Mouse (Mus musculus): ENCODE data around the gene Ccdc110.

Gene Ccdc110

DNA sequence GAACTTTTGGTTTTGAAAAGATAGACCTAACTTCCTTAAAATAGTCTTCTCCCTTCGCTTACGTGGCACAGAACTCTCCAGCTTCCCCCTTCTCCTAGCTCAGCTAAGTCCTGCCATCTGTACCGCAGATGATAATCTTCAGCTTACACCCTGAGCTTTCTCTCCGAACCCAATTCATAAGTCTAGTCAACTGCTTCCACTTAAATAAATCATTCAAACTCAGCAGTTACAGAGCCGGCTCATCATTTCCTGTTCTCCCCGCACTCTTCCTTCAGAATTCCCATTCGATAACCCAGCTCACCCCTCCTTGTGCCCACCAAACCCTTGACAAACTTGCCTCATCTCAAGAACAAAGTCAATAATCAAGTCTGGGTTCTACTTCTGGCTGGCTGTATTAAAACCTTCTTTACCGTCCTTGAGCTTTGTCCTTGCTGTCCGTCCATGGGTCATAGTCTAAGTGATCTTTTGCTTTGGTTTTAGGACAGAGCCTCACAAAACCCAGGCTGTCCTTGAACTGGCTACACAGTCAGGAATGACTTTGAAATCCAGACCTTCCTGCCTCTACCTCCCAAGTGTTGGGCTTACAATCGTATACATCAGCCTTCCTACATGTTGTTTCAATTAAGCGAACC is 41.5 kb downstream of the Ccdc110 start:
- DNase-seq (ENCODE audit: low read depth, low spot score): no peak

DNA sequence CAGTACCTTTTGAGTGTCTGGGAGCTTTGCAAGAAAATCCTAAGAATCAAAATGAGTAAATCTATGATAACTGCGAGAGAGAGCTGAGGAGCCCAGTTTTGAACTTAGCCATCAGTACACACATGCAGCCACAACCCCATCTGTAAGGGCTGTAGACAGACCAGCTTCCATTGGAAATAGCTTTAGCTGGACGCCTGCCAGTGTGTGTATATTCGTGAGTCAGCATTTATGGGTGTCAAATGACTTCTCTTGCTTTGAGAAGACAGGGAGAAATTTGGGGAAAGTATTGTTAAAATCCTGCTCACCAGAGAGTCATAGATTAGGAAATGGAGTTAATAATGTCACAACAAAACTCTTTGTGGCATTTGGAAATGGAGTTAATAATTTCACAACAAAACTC is 52.2 kb downstream of the Ccdc110 start:
- no peak for DNase-seq (ENCODE audit: low read depth, low spot score)

DNA sequence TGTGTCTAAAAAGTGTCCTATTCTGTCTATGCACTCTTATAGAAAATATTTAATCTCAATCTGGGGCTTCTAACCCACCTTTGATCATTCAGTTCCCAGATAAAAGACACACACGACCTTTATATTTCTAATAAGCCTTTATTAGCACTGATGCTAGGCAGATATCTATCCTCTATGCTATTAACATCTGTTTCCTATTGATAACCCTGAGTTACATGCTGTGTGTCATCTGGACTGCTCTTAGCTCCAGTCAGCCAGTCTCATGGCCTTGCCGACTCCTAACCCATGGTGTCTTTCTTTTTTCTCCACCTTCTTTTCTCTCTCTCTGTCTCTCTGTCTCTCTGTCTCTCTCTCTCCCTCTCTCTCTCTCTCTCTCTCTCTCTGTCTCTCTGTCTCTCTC is 53.8 kb downstream of the Ccdc110 start:
- no peak for DNase-seq (ENCODE audit: low read depth, low spot score)

DNA sequence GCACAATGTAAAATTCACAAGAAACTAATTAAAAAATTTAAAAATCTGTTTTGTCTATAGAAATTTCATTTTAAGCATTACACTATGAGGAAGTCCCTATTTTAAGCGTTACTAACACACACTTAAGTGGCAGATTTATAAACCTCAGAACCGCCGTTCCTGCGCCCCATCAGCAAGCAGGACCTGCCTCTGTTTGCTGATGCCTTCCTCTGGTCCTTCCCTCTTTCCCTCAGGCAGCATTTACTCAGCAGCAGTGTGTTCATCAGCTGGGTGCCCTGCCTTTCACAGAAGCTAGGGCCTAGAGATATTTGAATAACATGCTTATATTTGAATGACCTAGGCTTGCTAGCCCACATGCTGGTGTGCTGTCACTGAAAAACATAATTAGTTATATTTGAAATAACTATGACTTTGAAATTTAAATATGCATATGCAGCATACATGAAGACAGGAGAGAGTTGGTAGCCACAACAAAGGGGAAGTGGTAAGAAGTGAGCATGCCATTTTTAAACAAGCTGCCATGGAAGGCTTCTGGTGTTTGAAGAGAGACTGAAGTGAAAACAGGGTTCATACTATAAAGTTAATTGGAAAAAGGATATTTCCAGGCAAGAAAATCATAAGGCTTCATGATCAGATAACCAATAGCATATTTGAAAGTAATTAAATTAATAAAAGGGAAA is 56.4 kb downstream of the Ccdc110 start:
- DNase-seq (ENCODE audit: low read depth, low spot score): no peak

Measured in brain, embryonic 18.5 days (tissue).